Mouse (Mus musculus) left cerebral cortex, postnatal 4 days (tissue): ENCODE measurements at regions not wholly inside any gene's neighbourhood (a gene's known extent, or its start where the extent isn't known, plus 50 kb on each side); places are given as distances from the start of the nearest gene placed in this dataset.
A peak's percentile ranks its signal among the peaks of the same experiment; 100 is the strongest.

Experiments
- DNase-seq: peaks from one replicate; pipeline ENCODE4 v3.0.0-alpha.2; 2022
- intact Hi-C: fragments of 180-260 bp; cut with DNase I; formaldehyde crosslinking; loops from one replicate; pipeline ENCODE4 v1.15.1; 2025

GRCm38 (mm10) chr1:55966273-55966672 lies 560.6 kb downstream of the Plcl1 start:
- DNase-seq = no peak
- intact Hi-C loops = loop anchor here (5.0 to 10.0 kb wide), 2 partner anchors 281 to 379 kb away; no protein-coding TSS in a partner anchor

- intact Hi-C loops = loop anchor here (5.0 to 10.0 kb wide), 2 partner anchors 279 to 377 kb away; no protein-coding TSS in a partner anchor
Measured at GRCm38 (mm10) chr1:55967869-55968268, 562.1 kb downstream of the Plcl1 start.

GRCm38 (mm10) chr1:55977796-55978195 lies 572.1 kb downstream of the Plcl1 start:
- no peak for DNase-seq
- intact Hi-C loops = no loop called here

More at GRCm38 (mm10) chr1:55967869-55968268, 562.1 kb downstream of the Plcl1 start:
- no peak for DNase-seq

DNA sequence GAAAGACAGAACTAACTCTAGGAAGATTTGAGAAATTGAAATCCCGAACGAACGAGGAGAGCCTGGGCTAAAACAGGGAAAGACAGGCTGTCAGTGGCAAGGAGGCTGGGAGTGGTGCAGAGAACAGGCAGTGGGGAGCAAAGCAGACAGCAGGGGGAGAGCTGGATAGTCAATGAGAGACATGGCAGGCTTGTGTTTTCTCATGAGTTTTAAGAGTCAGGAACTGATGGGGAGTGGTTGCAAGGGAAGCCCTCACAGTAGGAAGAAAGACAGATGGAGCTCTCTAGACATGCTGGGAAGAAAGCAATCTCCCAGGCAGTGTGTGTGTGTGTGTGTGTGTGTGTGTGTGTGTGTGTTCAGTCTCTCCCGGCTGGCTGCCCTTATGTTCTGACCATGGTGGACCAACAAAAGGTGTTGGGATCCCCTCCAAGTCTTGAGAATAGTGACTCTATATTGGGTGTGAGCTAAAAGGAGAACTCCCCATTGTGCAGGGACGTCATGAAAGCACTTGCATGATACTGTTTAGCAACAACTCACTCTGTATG lies 577.9 kb downstream of the Plcl1 start:
- intact Hi-C loops = no loop called here
- DNase-seq = peak; percentile 11

- no peak for DNase-seq
- intact Hi-C loops = no loop called here
Measured at GRCm38 (mm10) chr1:55997074-55997473, 591.4 kb downstream of the Plcl1 start.
